In the genomic region with DNA sequence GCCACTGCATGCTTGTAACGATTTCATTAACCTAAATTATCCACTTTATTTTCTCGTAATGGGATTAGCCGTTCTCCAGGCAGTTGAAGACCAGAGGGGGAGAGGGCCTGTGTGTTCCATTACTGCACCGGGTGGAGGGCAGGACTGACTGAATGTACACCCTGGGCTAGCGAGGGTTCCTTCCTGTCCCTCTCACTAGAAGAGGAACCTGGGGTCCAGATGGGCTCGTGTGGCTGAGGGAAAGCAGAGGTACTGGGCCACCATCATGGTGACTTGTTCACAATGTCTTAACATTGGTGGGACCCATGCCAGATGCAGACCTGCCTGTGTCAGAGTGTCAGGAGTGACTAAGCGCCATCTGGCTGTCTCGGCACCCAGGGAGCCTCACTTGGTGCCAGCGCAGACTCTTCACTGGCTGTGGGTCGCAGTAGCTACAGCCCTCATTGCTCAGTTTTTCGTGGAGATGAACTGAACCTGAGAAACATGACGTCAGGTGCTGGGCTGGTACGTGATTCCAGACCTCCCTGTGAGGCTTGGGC, we compare ENCODE assay signal across 14 mouse cellular contexts. TPM values are rescaled to one million over a fixed set of nuclear protein-coding genes. Genes with fewer than 3 reads are reported as not detected.
DNase-seq lines count a peak whose midpoint lies in the region; ATAC-seq lines count a peak whose summit lies in the region.
"Had no signal": no experiment of that assay in that cellular context is flagged by ENCODE, and none has a peak within 500 bp of the region (broad histone marks: within the 10 kb centered on the region; RNA-seq: fewer than 3 reads in every experiment).

No protein-coding gene starts in this region.

- peaks cover 36% of the 10 kb centered on the region for H3K4me1 ChIP-seq in liver, embryonic 11.5 days (replicated peaks; ENCODE audit: control insufficient read depth, insufficient read depth, low read length)

- no peaks in the 10 kb centered on the region for H3K27me3 ChIP-seq in liver, embryonic 11.5 days (replicated peaks; ENCODE audit: control insufficient read depth, insufficient read depth, low read length)
- H3K27me3 ChIP-seq: neural tube, embryonic 13.5 days; Patski had no signal

- H3K4me3 ChIP-seq in liver, embryonic 11.5 days (ENCODE audit: low read depth, low read length): no peak overlapping the region
- H3K4me3 ChIP-seq: forebrain, embryonic 10.5 days; neural tube, embryonic 13.5 days had no signal

- no peak overlapping the region for H3K27ac ChIP-seq in liver, embryonic 11.5 days (ENCODE audit: low read depth, low read length)
- H3K27ac ChIP-seq: forebrain, embryonic 10.5 days; liver, embryonic 14.5 days; neural tube, embryonic 13.5 days had no signal

- H3K9me3 ChIP-seq in liver, embryonic 11.5 days (ENCODE audit: control insufficient read depth, low read length): no peaks in the 10 kb centered on the region
- H3K9me3 ChIP-seq: forebrain, embryonic 10.5 days; neural tube, embryonic 13.5 days had no signal

- H3K9ac ChIP-seq in liver, embryonic 11.5 days (ENCODE audit: low read depth, low read length): no peak overlapping the region
- H3K9ac ChIP-seq: liver, embryonic 14.5 days; neural tube, embryonic 13.5 days had no signal

- 72% methylated on average over 13 of the region's 13 CpGs for WGBS in liver, embryonic 11.5 days

- no peaks in the 10 kb centered on the region for H3K36me3 ChIP-seq in liver, embryonic 11.5 days (ENCODE audit: control insufficient read depth, insufficient read depth, low read length)
- H3K36me3 ChIP-seq: neural tube, embryonic 13.5 days had no signal

- ATAC-seq in liver, embryonic 11.5 days (replicated peaks; ENCODE audit: low FRiP score): no peak
- ATAC-seq: lung, postnatal 0 days; Patski had no signal

- DNase-seq in adrenal gland, adult 2 months: peak; percentile 14
- DNase-seq in adrenal gland, postnatal 36 days: no peak
- DNase-seq in retina, postnatal 1 day: peak; percentile 40
- no peak for DNase-seq in retina, embryonic 14.5 days (ENCODE audit: low spot score)
- DNase-seq in cerebellum, postnatal 10 days: peak; percentile 87 to 91
- no peak for DNase-seq in liver, embryonic 11.5 days (ENCODE audit: low spot score)
- DNase-seq in kidney, adult 9 months: no peak
- no peak for DNase-seq in kidney, adult 8-10 months
- DNase-seq: heart, adult 18-20 months had no signal

- H3K4me2 ChIP-seq in liver, embryonic 11.5 days: no peak overlapping the region
- H3K4me2 ChIP-seq: neural tube, embryonic 13.5 days had no signal

RNA-seq across cellular contexts. Expression of gene Rbm19, which starts 51.6 kb away (rescaled TPM):
- 10 to 100 TPM; 24.9 to 27.0 TPM for total RNA-seq in adrenal gland, adult 2 months (2021)
- polyA plus RNA-seq in adrenal gland, adult 2 months (2012; rRNA removed): 13.0 and 14.4 TPM in 2 replicates
- 10 to 100 TPM; 24.2 to 24.8 TPM for total RNA-seq in adrenal gland, postnatal 36 days (2021)
- 31.8 and 35.1 TPM in 2 replicates for polyA plus RNA-seq in liver, embryonic 11.5 days (2014; fragmentation: Nextera tagmentation; extraction: Ambion mirVana)

Comparison
In these comparisons a context has a peak if more than half of its experiments do, and no peak if none do; other contexts are left out.
1. DNase-seq: peak in adrenal gland, adult 2 months (single experiment), retina, postnatal 1 day (single experiment) and cerebellum, postnatal 10 days (2 of 2); none in adrenal gland, postnatal 36 days (0 of 2), retina, embryonic 14.5 days (single experiment), liver, embryonic 11.5 days (single experiment), kidney, adult 9 months (single experiment) and kidney, adult 8-10 months (0 of 2).